ENCODE assay signal across 9 mouse cellular contexts in genomic region chr10:68446797-68447125, GRCm38 (mm10).
DNase-seq lines count a peak whose midpoint lies in the region; ATAC-seq and TF ChIP-seq lines count a peak whose summit lies in the region.
"Had no signal": no experiment of that assay in that cellular context is flagged by ENCODE, and none has a peak within 500 bp of the region (broad histone marks: within the 10 kb centered on the region; RNA-seq: fewer than 3 reads in every experiment).

No protein-coding gene starts in this region.

- 0 out of 2 replicates have a peak overlapping the region, but pooled peaks have one; percentile 9 for H3K9ac ChIP-seq in heart, embryonic 13.5 days
- no peak overlapping the region for H3K9ac ChIP-seq in limb, embryonic 14.5 days (ENCODE audit: low read depth, low read length, severe bottlenecking)
- no peak overlapping the region for H3K9ac ChIP-seq in neural tube, embryonic 15.5 days (replicated peaks)
- no peak overlapping the region for H3K9ac ChIP-seq in hindbrain, embryonic 12.5 days

- H3K4me1 ChIP-seq in heart, embryonic 10.5 days, result peaks cover 22% of the 10 kb centered on the region
- H3K4me1 ChIP-seq in heart, embryonic 13.5 days, result peaks cover 28% of the 10 kb centered on the region
- H3K4me1 ChIP-seq in limb, embryonic 14.5 days (ENCODE audit: control insufficient read depth, insufficient read depth, low read length), result peaks cover 27% of the 10 kb centered on the region
- peaks cover 9% of the 10 kb centered on the region for H3K4me1 ChIP-seq in neural tube, embryonic 15.5 days
- peaks cover 9% of the 10 kb centered on the region for H3K4me1 ChIP-seq in hindbrain, embryonic 12.5 days

- DNase-seq in heart, embryonic 10.5 days (ENCODE audit: low spot score), result peak; percentile 83
- no peak for DNase-seq in heart, postnatal 14 days
- DNase-seq in limb, embryonic 14.5 days (ENCODE audit: low spot score), result no peak
- DNase-seq in natural killer cell, adult 2 months (ENCODE audit: low spot score in 2 of 2), result no peak
- no peak for DNase-seq in right cerebral cortex, postnatal 25 days
- DNase-seq: gastrocnemius, postnatal 25 days had no signal

- H3K27ac ChIP-seq in heart, embryonic 10.5 days, result peak overlapping the region; percentile 78
- peak overlapping the region; percentile 87 for H3K27ac ChIP-seq in heart, embryonic 13.5 days (replicated peaks)
- H3K27ac ChIP-seq in limb, embryonic 14.5 days (replicated peaks; ENCODE audit: low read depth, low read length), result peak overlapping the region; percentile 1; the same call in 1 of the 2 replicates
- H3K27ac ChIP-seq in neural tube, embryonic 15.5 days (replicated peaks), result peak overlapping the region; percentile 39; the same call in 1 of the 2 replicates
- no peak overlapping the region for H3K27ac ChIP-seq in hindbrain, embryonic 12.5 days

- no peaks in the 10 kb centered on the region for H3K9me3 ChIP-seq in heart, embryonic 10.5 days
- no peaks in the 10 kb centered on the region for H3K9me3 ChIP-seq in heart, embryonic 13.5 days
- H3K9me3 ChIP-seq in limb, embryonic 14.5 days (ENCODE audit: control insufficient read depth, low read length), result no peaks in the 10 kb centered on the region
- no peaks in the 10 kb centered on the region for H3K9me3 ChIP-seq in neural tube, embryonic 15.5 days (replicated peaks)
- H3K9me3 ChIP-seq in hindbrain, embryonic 12.5 days (replicated peaks), result no peaks in the 10 kb centered on the region

- intact Hi-C loops in heart, postnatal 14 days (cut with DNase I), result loop anchor here (5.0 kb wide), 1 partner anchor 89 kb away; no protein-coding TSS in a partner anchor

- no peak for TF ChIP-seq POLR2A in limb, embryonic 14.5 days (IDR thresholded peaks at IDR 0.05; ENCODE audit: borderline replicate concordance, extremely low read depth, insufficient read depth, insufficient read length)

- 0 out of 2 replicates have a peak overlapping the region, but pooled peaks have one; percentile 35 for H3K4me2 ChIP-seq in heart, embryonic 13.5 days
- no peak overlapping the region for H3K4me2 ChIP-seq in limb, embryonic 14.5 days (replicated peaks; ENCODE audit: low read depth, low read length, severe bottlenecking)
- H3K4me2 ChIP-seq in neural tube, embryonic 15.5 days, result no peak overlapping the region
- no peak overlapping the region for H3K4me2 ChIP-seq in hindbrain, embryonic 12.5 days (replicated peaks)

- no peaks in the 10 kb centered on the region for H3K36me3 ChIP-seq in heart, embryonic 10.5 days
- H3K36me3 ChIP-seq in heart, embryonic 13.5 days, result no peaks in the 10 kb centered on the region
- no peaks in the 10 kb centered on the region for H3K36me3 ChIP-seq in limb, embryonic 14.5 days (ENCODE audit: control insufficient read depth, insufficient read depth, low read length)
- H3K36me3 ChIP-seq in neural tube, embryonic 15.5 days, result no peaks in the 10 kb centered on the region
- H3K36me3 ChIP-seq in hindbrain, embryonic 12.5 days, result no peaks in the 10 kb centered on the region

- WGBS in heart, embryonic 10.5 days, result 34% methylated on average over 5 of the region's 5 CpGs
- 26% methylated on average over 5 of the region's 5 CpGs for WGBS in heart, embryonic 13.5 days
- 28% methylated on average over 5 of the region's 5 CpGs for WGBS in limb, embryonic 14.5 days
- WGBS in neural tube, embryonic 15.5 days, result 59% methylated on average over 5 of the region's 5 CpGs
- 66% methylated on average over 5 of the region's 5 CpGs for WGBS in hindbrain, embryonic 12.5 days

- no peaks in the 10 kb centered on the region for H3K27me3 ChIP-seq in heart, embryonic 10.5 days (ENCODE audit: insufficient read depth, poor library complexity, severe bottlenecking)
- H3K27me3 ChIP-seq in heart, embryonic 13.5 days (replicated peaks), result no peaks in the 10 kb centered on the region
- H3K27me3 ChIP-seq in limb, embryonic 14.5 days (ENCODE audit: control insufficient read depth, insufficient read depth, low read length), result no peaks in the 10 kb centered on the region
- no peaks in the 10 kb centered on the region for H3K27me3 ChIP-seq in neural tube, embryonic 15.5 days (replicated peaks)
- H3K27me3 ChIP-seq in hindbrain, embryonic 12.5 days, result no peaks in the 10 kb centered on the region

- H3K4me3 ChIP-seq in heart, embryonic 10.5 days, result no peak overlapping the region
- no peak overlapping the region for H3K4me3 ChIP-seq in heart, embryonic 13.5 days
- H3K4me3 ChIP-seq in limb, embryonic 14.5 days (replicated peaks; ENCODE audit: low read length), result no peak overlapping the region
- H3K4me3 ChIP-seq in neural tube, embryonic 15.5 days (replicated peaks), result no peak overlapping the region
- no peak overlapping the region for H3K4me3 ChIP-seq in hindbrain, embryonic 12.5 days

- peak; percentile 70; the same call in 1 of the 2 replicates for ATAC-seq in heart, embryonic 13.5 days (ENCODE audit: extremely low read depth, insufficient number of reproducible peaks, low FRiP score, low TSS enrichment)
- no peak for ATAC-seq in limb, embryonic 14.5 days (ENCODE audit: low FRiP score, low read depth)
- ATAC-seq in neural tube, embryonic 15.5 days (ENCODE audit: low FRiP score), result no peak
- ATAC-seq in hindbrain, embryonic 12.5 days (ENCODE audit: low FRiP score), result no peak
